Mouse (Mus musculus): ENCODE data around the gene Tmem132c.

Gene Tmem132c

DNA sequence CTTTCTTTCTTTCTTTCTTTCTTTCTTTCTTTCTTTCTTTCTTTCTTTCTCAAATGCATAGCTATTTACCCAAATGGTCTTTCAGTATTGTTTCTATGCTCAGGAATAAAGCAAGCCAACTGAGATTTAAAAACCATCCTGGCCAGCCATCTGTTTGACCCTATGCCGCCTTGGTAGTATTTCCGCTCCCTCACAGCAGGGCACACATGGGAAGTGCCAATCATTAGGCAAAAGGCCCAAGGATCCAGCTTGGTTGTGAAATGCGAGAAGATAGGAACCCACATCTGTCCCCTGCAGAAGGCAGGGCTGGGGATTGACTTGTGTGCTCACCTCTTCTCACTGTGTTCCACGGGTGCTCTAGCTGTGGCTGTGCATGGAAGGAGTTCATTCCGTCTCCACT, 64.1 kb downstream of the Tmem132c start:
- H3K27me3 ChIP-seq (ENCODE audit: insufficient read depth, low read length), result no peaks in the 10 kb centered on the region
- H3K9me3 ChIP-seq (ENCODE audit: low read length), result no peaks in the 10 kb centered on the region
- TF ChIP-seq CTCF (conservative IDR thresholded peaks at IDR 0.05; ENCODE audit: low read length) (no peak), NANOG (IDR thresholded peaks at IDR 0.05; ENCODE audit: borderline replicate concordance, low read length) (no peak), POU5F1 (IDR thresholded peaks at IDR 0.05; ENCODE audit: borderline replicate concordance, low read length) (no peak)
- H3K4me3 ChIP-seq (replicated peaks; ENCODE audit: low read length), result no peak overlapping the region
- peaks cover 10% of the 10 kb centered on the region for H3K4me1 ChIP-seq (replicated peaks; ENCODE audit: low read depth, low read length)
- no peaks in the 10 kb centered on the region for H3K36me3 ChIP-seq (ENCODE audit: insufficient read depth, low read length)

GRCm38 (mm10) chr5:127306726-127307125, 65.1 kb downstream of the Tmem132c start:
- H3K27me3 ChIP-seq (ENCODE audit: insufficient read depth, low read length), result no peaks in the 10 kb centered on the region
- H3K4me1 ChIP-seq (replicated peaks; ENCODE audit: low read depth, low read length), result peaks cover 12% of the 10 kb centered on the region
- H3K9me3 ChIP-seq (ENCODE audit: low read length), result no peaks in the 10 kb centered on the region
- H3K36me3 ChIP-seq (ENCODE audit: insufficient read depth, low read length), result no peaks in the 10 kb centered on the region
- TF ChIP-seq CTCF (conservative IDR thresholded peaks at IDR 0.05; ENCODE audit: low read length) (no peak), NANOG (IDR thresholded peaks at IDR 0.05; ENCODE audit: borderline replicate concordance, low read length) (no peak), POU5F1 (IDR thresholded peaks at IDR 0.05; ENCODE audit: borderline replicate concordance, low read length) (no peak)
- no peak overlapping the region for H3K4me3 ChIP-seq (replicated peaks; ENCODE audit: low read length)

DNA sequence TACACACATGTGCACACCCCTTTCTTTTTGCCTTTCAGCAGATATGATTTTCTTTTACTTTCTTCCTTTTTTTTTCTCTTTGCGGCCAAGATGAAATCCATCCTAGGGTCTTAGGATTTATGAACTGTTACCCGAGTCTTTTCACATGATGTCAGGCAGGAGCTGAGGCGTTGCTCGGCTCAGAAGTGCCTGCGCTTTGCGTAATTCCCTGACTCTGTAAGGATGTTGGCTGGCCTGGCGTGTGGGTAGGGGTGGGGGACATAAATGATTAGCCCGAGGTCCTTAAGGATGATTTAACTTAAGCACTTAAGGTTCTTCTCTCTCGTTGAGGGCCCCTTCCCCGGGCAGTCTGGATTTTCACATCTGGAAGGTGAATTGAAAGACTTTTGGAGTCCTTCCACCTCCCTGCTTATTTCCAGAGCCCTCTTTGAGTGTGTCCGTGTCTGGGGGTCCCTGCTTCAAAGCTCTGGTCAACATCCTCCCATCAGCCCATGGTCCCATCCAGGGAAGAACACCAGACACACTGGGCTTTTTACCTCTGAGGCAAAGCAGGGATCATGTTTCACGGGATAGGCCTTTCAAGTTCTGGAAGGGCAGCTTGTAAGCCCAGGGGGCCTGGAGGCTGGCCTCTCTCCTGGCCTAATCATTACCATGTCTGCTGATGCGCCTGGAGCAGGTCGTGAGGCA, 68.9 kb downstream of the Tmem132c start:
- Histone ChIP-seq H3K27me3 (ENCODE audit: insufficient read depth, low read length) (no peaks in the 10 kb centered on the region), H3K4me1 (replicated peaks; ENCODE audit: low read depth, low read length) (peaks cover 18% of the 10 kb centered on the region), H3K9me3 (ENCODE audit: low read length) (no peaks in the 10 kb centered on the region), H3K4me3 (replicated peaks; ENCODE audit: low read length) (no peak overlapping the region), H3K36me3 (ENCODE audit: insufficient read depth, low read length) (no peaks in the 10 kb centered on the region)
- TF ChIP-seq POU5F1 (IDR thresholded peaks at IDR 0.05; ENCODE audit: borderline replicate concordance, low read length), result no peak
- no peak for TF ChIP-seq CTCF (conservative IDR thresholded peaks at IDR 0.05; ENCODE audit: low read length)

GRCm38 (mm10) chr5:127311005-127311331, 69.4 kb downstream of the Tmem132c start:
- peaks cover 18% of the 10 kb centered on the region for H3K4me1 ChIP-seq (replicated peaks; ENCODE audit: low read depth, low read length)
- no peak overlapping the region for H3K4me3 ChIP-seq (replicated peaks; ENCODE audit: low read length)
- no peaks in the 10 kb centered on the region for H3K9me3 ChIP-seq (ENCODE audit: low read length)
- TF ChIP-seq NANOG (IDR thresholded peaks at IDR 0.05; ENCODE audit: borderline replicate concordance, low read length) (no peak), CTCF (conservative IDR thresholded peaks at IDR 0.05; ENCODE audit: low read length) (no peak), POU5F1 (IDR thresholded peaks at IDR 0.05; ENCODE audit: borderline replicate concordance, low read length) (no peak)
- H3K36me3 ChIP-seq (ENCODE audit: insufficient read depth, low read length), result no peaks in the 10 kb centered on the region
- no peaks in the 10 kb centered on the region for H3K27me3 ChIP-seq (ENCODE audit: insufficient read depth, low read length)

GRCm38 (mm10) chr5:127313634-127314033, 72.0 kb downstream of the Tmem132c start:
- Histone ChIP-seq H3K36me3 (ENCODE audit: insufficient read depth, low read length) (no peaks in the 10 kb centered on the region), H3K27me3 (ENCODE audit: insufficient read depth, low read length) (peaks cover 5% of the 10 kb centered on the region; the same call in 1 of the 2 replicates), H3K9me3 (ENCODE audit: low read length) (no peaks in the 10 kb centered on the region), H3K4me3 (replicated peaks; ENCODE audit: low read length) (no peak overlapping the region), H3K4me1 (replicated peaks; ENCODE audit: low read depth, low read length) (peaks cover 11% of the 10 kb centered on the region; the same call in 1 of the 2 replicates)
- no peak for TF ChIP-seq POU5F1 (IDR thresholded peaks at IDR 0.05; ENCODE audit: borderline replicate concordance, low read length)
- TF ChIP-seq NANOG (IDR thresholded peaks at IDR 0.05; ENCODE audit: borderline replicate concordance, low read length), result no peak
- no peak for TF ChIP-seq CTCF (conservative IDR thresholded peaks at IDR 0.05; ENCODE audit: low read length)

- no peaks in the 10 kb centered on the region for H3K9me3 ChIP-seq (ENCODE audit: low read length)
These were observed 77.6 kb downstream of the Tmem132c start for GRCm38 (mm10) chr5:127319096-127319779.

DNA sequence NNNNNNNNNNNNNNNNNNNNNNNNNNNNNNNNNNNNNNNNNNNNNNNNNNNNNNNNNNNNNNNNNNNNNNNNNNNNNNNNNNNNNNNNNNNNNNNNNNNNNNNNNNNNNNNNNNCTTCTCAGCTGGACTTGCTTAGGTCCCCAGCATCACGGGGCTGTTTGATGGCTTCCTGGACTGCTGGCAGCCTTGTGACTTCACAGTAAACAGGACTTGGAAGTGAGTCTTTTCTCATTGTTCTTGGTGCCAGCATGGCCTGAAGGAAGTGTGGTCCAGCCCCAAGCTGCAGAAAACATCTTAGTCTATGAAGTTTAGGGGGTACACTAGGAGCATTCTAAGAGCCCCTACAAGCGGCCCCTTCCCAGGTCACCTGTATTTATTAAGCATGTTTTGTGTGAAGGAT, 83.0 kb downstream of the Tmem132c start:
- Histone ChIP-seq H3K4me1 (replicated peaks; ENCODE audit: low read depth, low read length) (peaks cover 10% of the 10 kb centered on the region), H3K27me3 (ENCODE audit: insufficient read depth, low read length) (peaks cover 17% of the 10 kb centered on the region), H3K9me3 (ENCODE audit: low read length) (no peaks in the 10 kb centered on the region), H3K36me3 (ENCODE audit: insufficient read depth, low read length) (no peaks in the 10 kb centered on the region), H3K4me3 (replicated peaks; ENCODE audit: low read length) (no peak overlapping the region)
- TF ChIP-seq CTCF (conservative IDR thresholded peaks at IDR 0.05; ENCODE audit: low read length) (no peak), POU5F1 (IDR thresholded peaks at IDR 0.05; ENCODE audit: borderline replicate concordance, low read length) (no peak), NANOG (IDR thresholded peaks at IDR 0.05; ENCODE audit: borderline replicate concordance, low read length) (no peak)

More at GRCm38 (mm10) chr5:127319096-127319779, 77.6 kb downstream of the Tmem132c start:
- Histone ChIP-seq H3K36me3 (ENCODE audit: insufficient read depth, low read length) (no peaks in the 10 kb centered on the region), H3K4me1 (replicated peaks; ENCODE audit: low read depth, low read length) (peaks cover 9% of the 10 kb centered on the region), H3K4me3 (replicated peaks; ENCODE audit: low read length) (no peak overlapping the region), H3K27me3 (ENCODE audit: insufficient read depth, low read length) (peaks cover 5% of the 10 kb centered on the region; the same call in 1 of the 2 replicates)
- no peak for TF ChIP-seq POU5F1 (IDR thresholded peaks at IDR 0.05; ENCODE audit: borderline replicate concordance, low read length)

DNA sequence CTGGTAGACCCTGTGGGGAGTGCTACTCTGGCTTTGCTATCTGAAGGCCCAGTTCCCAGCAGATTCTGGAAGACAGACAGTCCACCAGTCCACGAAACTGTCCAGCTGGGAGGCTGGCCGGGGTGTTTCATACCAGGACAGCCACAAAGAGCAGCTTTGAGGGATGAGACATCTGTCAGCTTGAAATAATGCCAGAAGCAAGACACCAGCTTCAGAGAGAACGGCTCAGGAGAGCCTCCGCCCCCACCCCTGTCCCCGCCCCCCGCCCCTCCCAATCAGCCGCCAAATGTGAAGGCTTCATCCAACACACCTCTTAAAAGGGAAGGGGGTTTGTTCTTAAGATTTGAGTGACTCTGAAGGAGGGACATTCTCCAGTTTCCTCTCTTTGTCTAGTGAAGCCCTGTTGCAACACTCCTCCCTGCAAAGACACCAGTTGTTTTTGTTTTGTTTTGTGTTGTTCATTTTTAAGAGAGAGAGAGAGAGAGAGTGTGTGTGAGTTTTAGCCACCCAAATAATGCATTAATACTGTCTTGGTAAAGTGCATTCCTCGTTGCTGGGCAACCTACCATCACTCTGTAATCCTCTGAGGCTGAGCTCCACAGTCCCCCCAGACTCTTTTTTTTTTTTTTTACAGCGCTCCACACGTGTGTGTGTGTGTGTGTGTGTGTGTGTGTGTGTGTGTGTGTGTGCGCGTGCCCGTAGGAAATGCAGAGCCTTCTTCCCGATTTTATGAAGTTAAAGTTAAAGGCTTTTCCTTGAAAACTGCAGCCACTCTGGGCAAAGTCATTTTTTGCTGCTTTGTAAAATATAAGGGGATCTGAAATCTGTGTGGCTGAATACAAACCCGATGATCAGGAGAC, 94.7 kb downstream of the Tmem132c start:
- Histone ChIP-seq H3K9me3 (ENCODE audit: low read length) (no peaks in the 10 kb centered on the region), H3K4me1 (replicated peaks; ENCODE audit: low read depth, low read length) (peaks cover 48% of the 10 kb centered on the region), H3K4me3 (replicated peaks; ENCODE audit: low read length) (no peak overlapping the region), H3K36me3 (ENCODE audit: insufficient read depth, low read length) (no peaks in the 10 kb centered on the region), H3K27me3 (ENCODE audit: insufficient read depth, low read length) (peaks cover 33% of the 10 kb centered on the region)
- no peak for TF ChIP-seq POU5F1 (IDR thresholded peaks at IDR 0.05; ENCODE audit: borderline replicate concordance, low read length)
- no peak for TF ChIP-seq NANOG (IDR thresholded peaks at IDR 0.05; ENCODE audit: borderline replicate concordance, low read length)
- TF ChIP-seq CTCF (conservative IDR thresholded peaks at IDR 0.05; ENCODE audit: low read length), result no peak

Measured in E14TG2a.4 (cell line).